Mouse (Mus musculus): Measurements from ENCODE around the gene Phf21b. TPM values are rescaled to one million over a fixed set of nuclear protein-coding genes. Genes with fewer than 3 reads are reported as not detected.

Phf21b gene
- polyA plus RNA-seq, 1 experiment from 2014 or later, result 0.65 TPM

DNA sequence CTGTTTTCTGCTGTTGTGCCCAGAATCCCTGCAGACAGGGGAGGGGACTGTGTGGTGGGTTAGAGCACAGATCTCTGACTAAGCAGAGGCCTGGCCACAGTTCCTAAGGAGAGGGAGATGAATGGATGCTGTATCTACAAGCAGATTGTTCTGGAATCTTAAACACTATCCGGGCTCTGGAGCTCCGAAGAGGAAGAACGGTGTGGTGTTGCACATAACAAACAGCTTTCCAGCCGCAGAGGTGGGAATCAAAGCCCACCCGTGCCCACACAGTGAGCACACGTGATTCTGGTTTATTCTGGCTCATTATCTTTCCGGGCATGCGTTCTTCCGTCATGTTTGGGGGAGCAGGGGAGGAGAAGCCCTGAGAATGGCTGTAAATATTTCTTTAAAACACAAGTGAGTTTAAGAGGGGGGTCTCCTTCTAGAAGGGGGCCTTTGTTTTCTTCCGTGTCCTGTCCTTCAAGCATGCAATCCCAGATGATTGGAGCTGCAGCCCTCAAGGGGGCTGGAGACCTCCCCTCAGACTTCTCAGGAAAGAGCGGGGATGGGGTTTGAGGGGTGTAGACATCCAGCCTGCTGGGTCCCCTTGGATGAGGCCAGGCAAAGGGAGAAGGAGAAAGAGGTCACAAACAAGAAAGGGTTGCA, 119.4 kb downstream of the Phf21b start:
- no peak for ATAC-seq (ENCODE audit: insufficient read depth, low FRiP score, low read depth)
- Histone ChIP-seq H3K4me2 (no peak overlapping the region), H3K36me3 (no peaks in the 10 kb centered on the region), H3K27me3 (replicated peaks) (no peaks in the 10 kb centered on the region), H3K9me3 (no peaks in the 10 kb centered on the region), H3K27ac (no peak overlapping the region), H3K4me3 (replicated peaks) (no peak overlapping the region), H3K4me1 (no peaks in the 10 kb centered on the region), H3K9ac (no peak overlapping the region)
- WGBS, result 72% methylated on average over 11 of the region's 11 CpGs

Other genes with a start within 250 kb of the Phf21b start
- gene Prr5, start 186.4 kb downstream of the Phf21b start, polyA plus RNA-seq (2015; fragmentation: Nextera tagmentation; extraction: Ambion mirVana), result 40.1 and 42.1 TPM in 2 replicates
- 10.3 and 11.4 TPM in 2 replicates for gene Arhgap8, start 136.0 kb downstream of the Phf21b start, polyA plus RNA-seq (2015; fragmentation: Nextera tagmentation; extraction: Ambion mirVana)
- gene Gm29666, start 64.0 kb upstream of the Phf21b start, polyA plus RNA-seq (2015; fragmentation: Nextera tagmentation; extraction: Ambion mirVana), result 0.64 and 0.77 TPM in 2 replicates
- gene Nup50, start 67.4 kb upstream of the Phf21b start, polyA plus RNA-seq (2015; fragmentation: Nextera tagmentation; extraction: Ambion mirVana), result 33.8 and 35.5 TPM in 2 replicates
- 13.7 and 16.2 TPM in 2 replicates for gene 5031439G07Rik, start 132.5 kb upstream of the Phf21b start, polyA plus RNA-seq (2015; fragmentation: Nextera tagmentation; extraction: Ambion mirVana)
- 6.8 and 8.6 TPM in 2 replicates for gene Upk3a, start 161.1 kb upstream of the Phf21b start, polyA plus RNA-seq (2015; fragmentation: Nextera tagmentation; extraction: Ambion mirVana)
- gene Fam118a, start 172.9 kb upstream of the Phf21b start, polyA plus RNA-seq (2015; fragmentation: Nextera tagmentation; extraction: Ambion mirVana), result 29.8 and 30.4 TPM in 2 replicates

All from stomach, embryonic 15.5 days (tissue).